Mouse (Mus musculus): ENCODE data around the gene Cep164. TPM values are rescaled to one million over a fixed set of nuclear protein-coding genes. Genes with fewer than 3 reads are reported as not detected.
"Not testable (repeated sequence)": the region's sequence is repeated elsewhere in the genome, so short reads cannot be mapped to it uniquely, and the experiment has no call there.

Cep164 gene
- polyA plus RNA-seq, 1 experiment from 2014 or later = 22.8 TPM

DNA sequence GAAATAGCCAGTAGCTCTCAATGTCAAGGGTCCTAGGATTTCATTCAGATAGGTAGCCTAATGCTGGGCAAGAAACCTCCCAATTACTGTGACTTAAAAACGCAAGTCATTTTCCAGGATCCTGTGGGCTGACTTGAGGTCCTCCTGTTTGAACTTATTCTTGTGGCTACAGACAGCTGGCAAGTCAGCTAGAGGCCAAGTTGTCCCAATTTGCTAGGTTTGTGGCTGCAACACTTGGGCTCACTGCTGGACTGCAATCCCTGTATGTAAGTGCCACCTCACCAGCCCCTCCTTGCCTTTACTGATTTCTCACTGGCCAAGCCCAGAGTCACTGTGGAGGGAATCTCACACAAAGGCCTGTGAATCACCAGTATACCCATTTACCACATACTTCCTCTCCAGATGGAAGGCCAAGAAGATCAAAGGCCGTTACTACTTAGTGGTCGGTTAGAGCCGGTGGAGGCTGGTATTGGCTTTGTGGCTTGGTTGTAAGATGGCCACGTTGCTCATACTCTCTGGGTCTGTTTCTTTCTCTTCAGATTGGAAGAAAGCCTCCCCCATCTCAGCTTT is 18.5 kb upstream of the Cep164 start:
- Histone ChIP-seq H3K36me3 (replicated peaks) (no peaks in the 10 kb centered on the region), H3K4me3 (no peak overlapping the region), H3K27ac (replicated peaks) (no peak overlapping the region), H3K9me3 (no peaks in the 10 kb centered on the region), H3K27me3 (replicated peaks; ENCODE audit: low read depth, poor library complexity, severe bottlenecking) (no peaks in the 10 kb centered on the region), H3K4me1 (0 out of 2 replicates have a peak, but pooled peaks cover 6% of the 10 kb centered on the region)
- DNase-seq (ENCODE audit: low spot score) = no peak
- WGBS = 89% methylated on average over 5 of the region's 5 CpGs

DNA sequence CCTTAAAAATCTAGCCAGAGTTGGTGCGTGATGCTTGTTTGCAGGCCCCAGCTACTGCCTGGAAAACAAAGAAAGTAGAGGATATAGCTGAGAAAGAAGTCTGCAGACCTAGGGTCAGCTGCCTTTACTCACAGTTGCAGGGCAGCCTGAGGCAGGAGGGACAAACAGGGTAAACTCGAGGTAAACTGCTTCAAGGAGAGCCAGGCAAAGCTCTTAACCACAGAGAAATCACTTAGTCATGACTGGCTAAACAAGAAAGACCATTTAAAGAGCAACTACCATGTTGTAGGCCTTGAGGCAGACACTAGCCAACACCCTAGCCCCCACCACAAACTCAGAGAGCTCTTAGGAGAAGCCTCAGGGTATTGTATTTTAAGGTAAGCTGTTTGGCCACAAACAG is 17.7 kb upstream of the Cep164 start:
- not testable (repeated sequence) for H3K36me3 ChIP-seq (replicated peaks); DNase-seq (ENCODE audit: low spot score); H3K9me3 ChIP-seq; H3K4me3 ChIP-seq; H3K4me1 ChIP-seq; H3K27me3 ChIP-seq (replicated peaks; ENCODE audit: low read depth, poor library complexity, severe bottlenecking); H3K27ac ChIP-seq (replicated peaks)
- 71% methylated on average over 2 of the region's 2 CpGs for WGBS

DNA sequence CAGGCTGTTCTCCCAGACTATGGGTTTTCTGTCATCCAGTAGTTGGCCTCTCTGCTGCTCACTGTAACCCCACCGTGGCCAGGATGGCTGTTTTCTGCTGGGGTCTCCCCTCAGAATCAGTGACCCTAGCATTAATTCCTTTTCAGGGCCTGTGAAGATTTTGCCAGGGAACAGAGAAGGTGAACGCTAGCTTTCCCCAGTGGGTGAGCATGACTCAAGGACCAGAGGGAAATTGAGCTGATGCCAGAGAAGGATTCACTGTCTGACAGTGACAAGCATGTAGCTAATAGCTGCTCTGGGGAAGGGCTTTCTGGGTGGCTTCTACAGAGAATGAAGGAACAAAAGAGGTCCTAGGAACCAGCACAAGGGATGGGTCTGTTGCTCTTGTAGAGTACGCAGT is 17.1 kb upstream of the Cep164 start:
- Histone ChIP-seq H3K4me1 (peaks cover 8% of the 10 kb centered on the region), H3K27me3 (replicated peaks; ENCODE audit: low read depth, poor library complexity, severe bottlenecking) (no peaks in the 10 kb centered on the region), H3K9me3 (no peaks in the 10 kb centered on the region), H3K36me3 (replicated peaks) (no peaks in the 10 kb centered on the region), H3K27ac (replicated peaks) (no peak overlapping the region), H3K4me3 (no peak overlapping the region)
- DNase-seq (ENCODE audit: low spot score) = no peak
- WGBS = 90% methylated on average over 3 of the region's 3 CpGs

DNA sequence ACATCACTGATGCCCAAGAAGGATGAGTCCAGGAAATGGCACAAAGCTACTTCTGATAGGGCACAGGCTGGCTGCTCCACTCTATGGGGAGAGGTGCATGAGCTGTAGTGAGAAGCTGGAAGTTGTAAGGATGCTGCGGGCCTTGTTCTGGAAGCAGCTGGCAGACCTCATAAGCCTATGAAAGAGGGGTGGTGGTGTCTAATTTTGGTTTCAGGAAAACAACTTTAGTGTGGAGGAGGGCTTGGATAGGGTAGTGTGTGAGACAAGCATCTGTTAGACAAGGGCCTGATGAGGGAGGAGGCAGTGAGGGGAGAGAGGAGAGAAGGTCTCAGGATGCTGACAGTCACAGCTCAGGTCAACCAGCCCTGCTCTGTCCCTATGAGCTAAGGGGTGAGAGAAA is 15.3 kb upstream of the Cep164 start:
- H3K27me3 ChIP-seq (replicated peaks; ENCODE audit: low read depth, poor library complexity, severe bottlenecking) = no peaks in the 10 kb centered on the region
- no peak for DNase-seq (ENCODE audit: low spot score)
- 92% methylated on average over 1 of the region's 1 CpGs for WGBS
- H3K36me3 ChIP-seq (replicated peaks) = no peaks in the 10 kb centered on the region
- no peak overlapping the region for H3K27ac ChIP-seq (replicated peaks)
- H3K4me1 ChIP-seq = peaks cover 25% of the 10 kb centered on the region
- no peaks in the 10 kb centered on the region for H3K9me3 ChIP-seq
- no peak overlapping the region for H3K4me3 ChIP-seq

DNA sequence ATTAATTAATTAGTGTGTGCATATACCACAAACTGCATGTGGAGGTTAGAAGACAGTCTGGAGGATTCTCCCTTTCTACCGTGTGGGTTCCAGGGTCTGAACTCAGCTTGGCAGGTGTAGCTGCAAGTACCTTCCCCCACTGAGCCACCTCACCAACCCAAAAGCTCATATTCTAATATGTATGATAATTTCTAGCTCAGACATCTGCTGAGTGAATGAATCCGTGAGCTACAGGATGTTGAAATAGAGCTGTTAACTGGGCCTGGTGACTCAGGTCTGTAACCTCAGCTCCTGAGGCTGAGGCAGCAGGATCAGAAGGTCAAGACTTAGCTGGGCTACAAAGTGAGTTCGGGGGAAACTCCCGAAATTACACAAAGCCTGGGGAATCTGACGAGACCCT is 14.5 kb upstream of the Cep164 start:
- no peak for DNase-seq (ENCODE audit: low spot score)
- no peaks in the 10 kb centered on the region for H3K9me3 ChIP-seq

DNA sequence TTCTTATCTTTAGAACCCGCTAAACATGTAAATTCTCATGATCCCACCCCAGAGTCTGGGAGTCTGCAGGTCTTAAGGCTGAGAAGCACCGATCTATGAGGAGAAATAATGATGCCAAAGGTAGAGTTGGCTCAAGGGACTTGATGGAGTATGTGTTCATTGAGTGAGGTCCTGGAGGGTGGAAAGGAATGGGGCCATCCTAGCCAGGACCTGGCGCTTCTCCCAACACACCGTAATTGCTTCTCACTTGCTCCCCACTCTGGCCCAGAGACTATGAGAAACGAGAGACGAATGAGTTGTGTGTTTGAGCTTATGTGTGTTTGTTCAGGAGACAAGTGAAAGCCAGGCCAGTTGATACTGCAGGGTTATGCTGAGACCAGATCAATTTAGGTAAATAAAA is 13.0 kb upstream of the Cep164 start:
- peaks cover 27% of the 10 kb centered on the region for H3K4me1 ChIP-seq
- no peak for DNase-seq (ENCODE audit: low spot score)
- no peaks in the 10 kb centered on the region for H3K27me3 ChIP-seq (replicated peaks; ENCODE audit: low read depth, poor library complexity, severe bottlenecking)
- 89% methylated on average over 6 of the region's 6 CpGs for WGBS
- H3K4me3 ChIP-seq = no peak overlapping the region
- H3K36me3 ChIP-seq (replicated peaks) = no peaks in the 10 kb centered on the region
- no peaks in the 10 kb centered on the region for H3K9me3 ChIP-seq
- H3K27ac ChIP-seq (replicated peaks) = no peak overlapping the region

More for the DNA sequence above, 14.5 kb upstream of the Cep164 start:
- Histone ChIP-seq H3K4me1 (peaks cover 25% of the 10 kb centered on the region), H3K36me3 (replicated peaks) (no peaks in the 10 kb centered on the region), H3K27ac (replicated peaks) (no peak overlapping the region), H3K4me3 (no peak overlapping the region), H3K27me3 (replicated peaks; ENCODE audit: low read depth, poor library complexity, severe bottlenecking) (no peaks in the 10 kb centered on the region)
- 86% methylated on average over 5 of the region's 5 CpGs for WGBS

DNA sequence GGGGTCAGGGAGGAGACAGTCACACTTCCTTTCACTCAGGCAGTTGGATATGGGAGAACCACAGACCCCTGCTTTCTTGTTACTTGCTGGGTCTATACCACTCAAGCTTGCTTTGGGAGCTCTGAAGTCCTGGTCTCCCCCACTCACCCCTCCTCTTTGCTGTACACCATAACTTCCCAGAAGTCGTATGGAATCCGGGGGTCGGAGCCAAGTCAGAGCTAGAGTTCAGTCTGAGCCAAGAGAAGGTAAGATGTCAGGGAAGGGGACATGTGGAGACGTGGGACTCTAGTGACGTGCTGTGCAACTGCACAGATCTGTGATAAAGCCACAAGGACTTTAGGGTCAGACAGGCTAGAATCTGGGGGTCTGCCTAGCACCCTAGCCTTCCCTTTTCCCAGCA is 11.8 kb upstream of the Cep164 start:
- WGBS = 75% methylated on average over 5 of the region's 5 CpGs
- H3K27ac ChIP-seq (replicated peaks) = no peak overlapping the region
- peaks cover 27% of the 10 kb centered on the region for H3K4me1 ChIP-seq
- no peaks in the 10 kb centered on the region for H3K36me3 ChIP-seq (replicated peaks)
- H3K4me3 ChIP-seq = peak overlapping the region; percentile 79
- no peaks in the 10 kb centered on the region for H3K9me3 ChIP-seq
- DNase-seq (ENCODE audit: low spot score) = no peak
- no peaks in the 10 kb centered on the region for H3K27me3 ChIP-seq (replicated peaks; ENCODE audit: low read depth, poor library complexity, severe bottlenecking)

DNA sequence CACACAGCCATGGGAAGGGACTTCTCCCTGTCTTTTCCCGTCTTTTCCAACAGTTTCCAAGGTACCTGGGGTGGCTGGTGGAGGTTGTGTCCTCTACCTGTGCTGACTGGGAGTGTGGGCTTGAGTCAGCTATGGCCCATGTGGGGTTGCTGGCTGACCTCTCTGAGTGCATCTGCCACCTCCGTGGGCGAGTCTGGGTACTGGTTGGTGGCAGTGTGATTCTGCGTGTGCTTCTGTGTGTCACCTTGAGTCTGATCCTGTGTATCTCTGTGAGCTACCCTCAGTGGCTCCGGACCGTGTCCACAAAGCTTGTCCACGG is 11.4 kb upstream of the Cep164 start:
- peak overlapping the region; percentile 79 for H3K4me3 ChIP-seq
- H3K27ac ChIP-seq (replicated peaks) = no peak overlapping the region
- no peaks in the 10 kb centered on the region for H3K36me3 ChIP-seq (replicated peaks)
- WGBS = 81% methylated on average over 7 of the region's 7 CpGs
- no peaks in the 10 kb centered on the region for H3K9me3 ChIP-seq
- no peak for DNase-seq (ENCODE audit: low spot score)
- no peaks in the 10 kb centered on the region for H3K27me3 ChIP-seq (replicated peaks; ENCODE audit: low read depth, poor library complexity, severe bottlenecking)
- H3K4me1 ChIP-seq = peaks cover 27% of the 10 kb centered on the region

DNA sequence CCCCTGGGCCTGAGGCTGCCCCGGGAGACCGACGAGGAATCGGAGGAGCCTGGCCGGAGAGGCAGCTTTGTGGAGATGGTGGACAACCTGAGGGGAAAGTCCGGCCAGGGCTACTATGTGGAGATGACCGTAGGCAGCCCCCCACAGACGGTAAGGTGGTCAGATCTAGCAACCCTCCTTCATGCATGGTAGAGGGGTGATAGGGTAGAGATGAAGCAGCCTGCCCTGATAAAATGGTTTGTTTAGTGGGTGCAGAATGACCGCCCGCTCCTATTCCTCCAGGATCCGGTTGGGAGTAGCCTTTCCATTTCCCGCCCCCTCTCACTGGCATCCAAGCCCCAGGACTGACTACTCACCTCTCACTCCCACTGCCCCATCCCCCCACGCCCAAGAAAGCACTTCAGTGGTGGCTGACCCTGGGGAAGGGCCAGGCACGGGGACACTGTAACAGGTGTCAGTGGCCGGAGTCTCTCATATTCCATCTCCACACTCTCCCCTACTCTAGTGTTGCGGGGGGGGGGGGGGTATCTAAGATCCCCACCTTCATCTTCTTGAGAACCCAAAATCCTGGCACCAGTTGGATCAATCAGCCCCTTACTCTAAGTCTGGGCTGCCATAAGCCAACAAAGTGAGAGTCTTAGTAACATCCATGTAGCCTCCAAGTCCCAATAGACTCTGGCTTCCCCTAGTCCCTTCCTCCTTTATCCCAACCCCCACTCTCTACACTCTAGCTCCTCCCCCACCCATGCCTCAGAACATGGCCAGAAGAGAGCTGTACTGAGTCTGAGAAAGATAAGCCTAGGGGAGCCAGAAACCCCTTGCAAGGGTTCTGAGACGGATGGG is 10.9 kb upstream of the Cep164 start:
- H3K4me3 ChIP-seq = peak overlapping the region; percentile 79
- no peaks in the 10 kb centered on the region for H3K9me3 ChIP-seq
- peaks cover 27% of the 10 kb centered on the region for H3K4me1 ChIP-seq
- peak overlapping the region; percentile 75 for H3K27ac ChIP-seq (replicated peaks)
- no peaks in the 10 kb centered on the region for H3K36me3 ChIP-seq (replicated peaks)
- DNase-seq (ENCODE audit: low spot score) = no peak
- H3K27me3 ChIP-seq (replicated peaks; ENCODE audit: low read depth, poor library complexity, severe bottlenecking) = no peaks in the 10 kb centered on the region
- 13% methylated on average over 17 of the region's 17 CpGs for whole genome bisulfite sequencing

DNA sequence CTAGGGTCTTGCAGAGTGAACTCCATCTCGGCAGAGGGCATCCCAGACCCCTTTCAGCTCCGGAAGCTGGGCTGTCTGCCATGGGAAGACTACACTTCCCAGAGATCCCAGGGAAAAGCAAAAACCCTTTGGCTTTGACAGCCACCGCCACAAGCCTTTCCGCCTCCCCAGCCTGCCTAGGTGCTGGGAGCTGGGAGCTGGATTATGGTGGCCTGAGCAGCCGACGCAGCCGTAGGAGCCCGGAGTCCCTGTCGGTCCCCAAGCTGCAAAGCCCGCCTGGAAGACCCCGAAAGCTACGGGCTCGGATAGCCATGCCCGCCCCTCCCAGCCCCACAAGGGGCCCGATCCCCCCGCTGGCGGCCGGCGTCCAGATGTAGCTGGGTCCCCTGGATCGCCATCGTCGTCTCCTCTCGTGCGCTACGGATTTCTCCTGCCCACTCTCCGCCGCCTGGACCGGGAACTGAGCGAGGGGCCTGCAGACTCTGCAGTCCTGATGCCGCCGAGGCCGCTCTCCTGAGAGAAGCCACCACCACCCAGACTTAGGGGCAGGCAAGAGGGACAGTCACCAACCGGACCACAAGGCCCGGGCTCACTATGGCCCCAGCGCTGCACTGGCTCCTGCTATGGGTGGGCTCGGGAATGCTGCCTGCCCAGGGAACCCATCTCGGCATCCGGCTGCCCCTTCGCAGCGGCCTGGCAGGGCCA is 10.1 kb upstream of the Cep164 start, which contains the start of gene Bace1:
Gene Bace1 (plus strand): TSS at position 147 of the 705 bp plus-strand sequence.
- WGBS = under 1% methylated on average over 40 of the region's 40 CpGs
- Histone ChIP-seq H3K9me3 (no peaks in the 10 kb centered on the region), H3K27ac (replicated peaks) (peak within 1 kb of the TSS; percentile 75), H3K4me1 (peaks cover 27% of the 10 kb centered on the region), H3K4me3 (peak within 1 kb of the TSS; percentile 79), H3K27me3 (replicated peaks; ENCODE audit: low read depth, poor library complexity, severe bottlenecking) (no peaks in the 10 kb centered on the region), H3K36me3 (replicated peaks) (no peaks in the 10 kb centered on the region)
- DNase-seq (ENCODE audit: low spot score) = peak; percentile 82

DNA sequence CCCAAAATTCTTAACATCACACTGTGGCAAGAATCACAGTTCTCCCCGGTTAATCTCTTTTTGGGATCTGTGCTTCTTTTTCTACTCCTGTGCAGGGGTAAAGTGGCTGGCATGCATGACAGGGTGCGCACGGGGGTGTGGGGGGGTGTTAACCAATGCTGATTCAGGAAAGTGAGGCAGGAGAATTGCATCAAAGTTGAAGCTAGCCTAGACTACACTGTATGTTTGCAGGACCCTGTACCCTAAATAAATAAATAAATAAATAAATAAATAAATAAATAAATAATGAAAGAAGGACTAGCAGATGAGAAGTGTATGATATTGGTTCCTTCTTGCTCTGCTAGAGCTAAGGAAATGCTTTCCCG is 9.6 kb upstream of the Cep164 start:
- Histone ChIP-seq H3K4me3 (peak overlapping the region; percentile 79), H3K36me3 (replicated peaks) (no peaks in the 10 kb centered on the region), H3K27me3 (replicated peaks; ENCODE audit: low read depth, poor library complexity, severe bottlenecking) (no peaks in the 10 kb centered on the region), H3K4me1 (peaks cover 27% of the 10 kb centered on the region), H3K27ac (replicated peaks) (no peak overlapping the region), H3K9me3 (no peaks in the 10 kb centered on the region)
- no peak for DNase-seq (ENCODE audit: low spot score)
- WGBS = 25% methylated on average over 4 of the region's 4 CpGs

DNA sequence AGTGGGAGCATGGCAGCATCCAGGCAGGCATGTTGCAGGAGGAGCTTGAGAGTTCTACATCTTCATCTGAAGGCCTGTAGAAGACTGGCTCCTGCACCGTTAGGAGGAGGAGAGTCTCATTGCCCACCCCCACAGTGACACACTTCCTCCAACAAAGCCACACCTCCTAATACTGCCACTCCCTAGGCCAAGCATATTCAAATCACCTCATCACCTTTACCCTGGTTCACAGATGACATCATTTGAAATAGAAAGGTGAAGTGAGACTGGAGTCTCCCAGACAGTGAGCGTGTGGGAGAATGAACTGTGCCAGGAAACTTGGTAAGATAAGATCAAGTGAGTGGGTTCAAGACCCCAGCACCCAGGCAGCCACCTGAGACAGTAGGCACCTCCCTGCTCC is 5.0 kb upstream of the Cep164 start:
- Histone ChIP-seq H3K4me3 (no peak overlapping the region), H3K36me3 (replicated peaks) (no peaks in the 10 kb centered on the region), H3K9me3 (peaks cover 4% of the 10 kb centered on the region; the same call in 1 of the 2 replicates), H3K4me1 (peaks cover 2% of the 10 kb centered on the region; the same call in 1 of the 2 replicates), H3K27ac (replicated peaks) (no peak overlapping the region), H3K27me3 (replicated peaks; ENCODE audit: low read depth, poor library complexity, severe bottlenecking) (no peaks in the 10 kb centered on the region)
- WGBS = 86% methylated on average over 2 of the region's 2 CpGs
- no peak for DNase-seq (ENCODE audit: low spot score)

DNA sequence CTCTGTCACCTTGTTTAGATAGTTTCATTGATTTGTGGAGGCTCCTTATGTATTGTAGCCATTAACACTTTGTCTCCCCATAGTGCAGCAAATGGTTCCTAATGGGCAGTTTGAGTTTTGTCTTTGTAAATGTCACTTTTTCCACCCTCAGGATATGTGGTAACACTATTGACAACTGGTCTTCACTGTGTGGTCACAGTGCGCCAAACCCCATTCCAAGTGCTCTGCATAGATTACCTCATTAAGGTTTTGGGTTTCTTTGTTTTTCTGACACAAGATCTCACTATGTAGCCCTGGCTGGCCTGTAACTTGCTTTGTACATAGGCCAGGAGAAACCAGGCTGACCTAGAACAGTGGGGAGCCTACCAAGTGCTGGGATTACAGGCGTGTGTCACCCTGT is 4.4 kb upstream of the Cep164 start:
- Histone ChIP-seq H3K9me3 (peaks cover 4% of the 10 kb centered on the region; the same call in 1 of the 2 replicates), H3K4me3 (no peak overlapping the region), H3K27ac (replicated peaks) (no peak overlapping the region), H3K4me1 (peaks cover 3% of the 10 kb centered on the region), H3K27me3 (replicated peaks; ENCODE audit: low read depth, poor library complexity, severe bottlenecking) (no peaks in the 10 kb centered on the region), H3K36me3 (replicated peaks) (no peaks in the 10 kb centered on the region)
- WGBS = 87% methylated on average over 2 of the region's 2 CpGs
- DNase-seq (ENCODE audit: low spot score) = no peak

All from embryonic facial prominence, embryonic 10.5 days (tissue).